Mouse (Mus musculus) spleen, adult 2 months (tissue): ENCODE data around the gene Otor. TPM values are rescaled to one million over a fixed set of nuclear protein-coding genes. Genes with fewer than 3 reads are reported as not detected.

ENCODE experiments used
- DNase-seq, 2 experiments: peaks; one replicate each; pipeline versions ENCODE4 v3.0.0 to v3.0.0-alpha.2; 2012 to 2021; ENCODE audit warnings: low spot score in 2 of 2, low read depth in 1 of 2
- H3K27ac ChIP-seq: fragments of 200-500 bp; 2 replicates; pipeline ENCODE4 v1.5.1; 2012; ENCODE audit warnings: low read length, inconsistent platforms; ENCODE audit not compliant: insufficient read depth
- H3K27me3 ChIP-seq: fragments of 200-500 bp; 2 replicates; pipeline ENCODE4 v1.6.1; 2012; ENCODE audit warnings: mild to moderate bottlenecking, moderate library complexity, low read length, inconsistent platforms; ENCODE audit not compliant: control insufficient read depth, insufficient read depth
- H3K36me3 ChIP-seq: fragments of 200-500 bp; 2 replicates; pipeline ENCODE4 v1.6.1; 2012; ENCODE audit warnings: mild to moderate bottlenecking, low read length, inconsistent platforms; ENCODE audit not compliant: control insufficient read depth, insufficient read depth
- H3K4me1 ChIP-seq: fragments of 200-500 bp; 2 replicates; pipeline ENCODE4 v1.6.1; 2011; ENCODE audit warnings: inconsistent platforms; ENCODE audit not compliant: control insufficient read depth, insufficient read depth, insufficient read length
- H3K4me3 ChIP-seq: fragments of 200-500 bp; 2 replicates; pipeline ENCODE4 v1.5.1; 2011; ENCODE audit warnings: mild to moderate bottlenecking, inconsistent platforms; ENCODE audit not compliant: insufficient read depth, insufficient read length; ENCODE audit errors: extremely low read depth
- CTCF ChIP-seq: fragments of 200-500 bp; IDR thresholded peaks from 2 replicates; pipeline ENCODE4 v1.5.1; 2011; ENCODE audit warnings: mild to moderate bottlenecking, inconsistent platforms; ENCODE audit not compliant: insufficient read depth, insufficient read length, insufficient replicate concordance; ENCODE audit errors: extremely low read depth
- POLR2A ChIP-seq: fragments of 200-500 bp; IDR thresholded peaks from 2 replicates; pipeline ENCODE4 v1.6.1; 2011; ENCODE audit warnings: low read depth, low read length, inconsistent platforms
- WGBS: fragments of 180-500 bp; shearing (Covaris S2); methylation state at CpG from one replicate; pipeline ENCODE4 v1.1.7; 2018; 5-methylcytosine and 5-hydroxymethylcytosine counted together
- polyA plus RNA-seq: library from polyadenylated mRNA; depleted of rRNA; stranded (reverse); fragments of >200 nt; gene quantifications from 2 replicates; pipeline ENCODE4 v1.2.3, GENCODE M21; 2012; rRNA removed

The Otor gene
- not detected in 2 replicates for polyA plus RNA-seq

DNA sequence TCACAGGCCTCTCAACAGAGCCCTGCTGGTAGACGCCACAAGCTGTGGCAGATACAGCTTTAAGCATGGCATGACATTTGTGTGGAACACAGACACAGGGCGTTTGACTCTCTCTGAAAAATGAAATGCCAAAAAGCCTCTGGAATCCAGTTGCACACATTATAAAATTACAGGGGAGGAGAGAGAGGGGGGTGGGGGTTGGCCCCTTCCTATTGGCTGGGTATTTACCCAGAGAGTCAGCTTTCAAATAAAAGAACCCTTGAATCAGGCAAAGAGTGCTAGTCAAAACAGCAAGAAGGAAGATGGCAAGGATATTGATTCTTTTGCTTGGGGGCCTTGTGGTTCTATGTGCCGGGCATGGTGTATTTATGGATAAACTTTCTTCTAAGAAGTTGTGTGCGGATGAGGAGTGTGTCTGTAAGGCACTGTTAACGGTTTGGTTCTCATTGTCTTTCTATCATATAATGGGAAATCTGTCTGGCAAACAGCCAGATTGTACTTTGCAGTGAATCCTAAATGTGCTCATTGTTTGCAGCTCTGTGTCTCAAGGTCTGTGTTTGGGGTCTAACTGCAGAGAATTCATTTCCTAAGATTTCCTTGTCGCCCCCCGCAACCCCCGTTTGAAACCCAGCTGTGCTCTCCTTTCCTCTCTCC is at the start of gene Otor:
Gene Otor, plus strand, starts transcription at position 276 of the 654 bp plus-strand sequence.
- H3K4me1 ChIP-seq = no peaks in the 10 kb centered on the region
- no peak within 1 kb of the TSS for H3K27ac ChIP-seq
- H3K36me3 ChIP-seq = no peaks in the 10 kb centered on the region
- no peak within 1 kb of the TSS for H3K4me3 ChIP-seq
- H3K27me3 ChIP-seq = no peaks in the 10 kb centered on the region
- DNase-seq = no peak
- no peak for TF ChIP-seq POLR2A
- TF ChIP-seq CTCF = no peak
- 86% methylated on average over 8 of the region's 8 CpGs for WGBS

- Histone ChIP-seq H3K27ac (no peak overlapping the region), H3K36me3 (no peaks in the 10 kb centered on the region), H3K4me1 (no peaks in the 10 kb centered on the region), H3K27me3 (no peaks in the 10 kb centered on the region), H3K4me3 (no peak overlapping the region)
- WGBS = 90% methylated on average over 1 of the region's 1 CpGs
- TF ChIP-seq CTCF (no peak), POLR2A (no peak)
- no peak for DNase-seq
Observed at GRCm38 (mm10) chr2:143031283-143031682, 47.0 kb upstream of the Otor start.

GRCm38 (mm10) chr2:143032378-143033255 is 45.7 kb upstream of the Otor start:
- no peak overlapping the region for H3K27ac ChIP-seq
- H3K36me3 ChIP-seq = no peaks in the 10 kb centered on the region
- 79% methylated on average over 10 of the region's 10 CpGs for WGBS
- TF ChIP-seq CTCF (no peak), POLR2A (no peak)
- H3K27me3 ChIP-seq = no peaks in the 10 kb centered on the region
- no peak overlapping the region for H3K4me3 ChIP-seq
- no peaks in the 10 kb centered on the region for H3K4me1 ChIP-seq
- no peak for DNase-seq

DNA sequence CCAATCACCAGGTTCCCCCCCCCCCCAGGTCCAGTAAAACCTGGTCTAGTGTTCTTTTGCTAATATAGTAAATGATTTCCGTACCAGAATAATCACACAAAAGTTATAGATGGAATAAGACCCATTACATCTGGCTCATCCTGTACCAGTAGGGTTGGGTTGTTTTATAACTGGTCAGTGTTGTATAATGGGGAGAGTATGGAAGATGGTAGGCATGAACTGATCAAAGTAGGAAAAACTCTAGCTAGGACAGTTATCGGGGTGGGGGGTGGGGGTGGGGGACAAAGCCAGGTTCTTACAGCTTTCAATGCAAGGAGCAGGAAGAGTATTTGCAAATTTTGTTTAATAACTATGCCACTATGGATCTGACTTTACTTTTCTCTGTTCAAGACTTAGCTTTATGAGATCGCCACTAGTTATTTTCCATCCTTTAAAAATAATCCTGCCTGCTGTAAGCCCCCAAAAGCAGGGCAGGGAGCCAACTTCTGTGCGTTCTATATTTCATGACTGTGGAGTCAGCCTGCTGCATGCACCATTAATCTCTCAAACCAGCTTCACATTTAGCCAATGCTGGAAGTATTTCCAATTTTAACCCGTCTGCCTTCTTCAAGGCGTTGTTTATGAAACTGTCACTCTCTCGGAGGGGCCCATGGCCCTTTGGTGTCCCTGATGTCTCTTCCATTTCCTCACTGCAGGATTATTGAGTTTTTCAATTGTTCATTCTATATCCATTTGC is 43.8 kb upstream of the Otor start:
- 82% methylated on average over 7 of the region's 7 CpGs for WGBS
- no peaks in the 10 kb centered on the region for H3K36me3 ChIP-seq
- H3K27me3 ChIP-seq = no peaks in the 10 kb centered on the region
- no peak for DNase-seq
- no peak overlapping the region for H3K4me3 ChIP-seq
- TF ChIP-seq CTCF (no peak), POLR2A (no peak)
- H3K27ac ChIP-seq = no peak overlapping the region
- no peaks in the 10 kb centered on the region for H3K4me1 ChIP-seq

GRCm38 (mm10) chr2:143035086-143035593 is 43.1 kb upstream of the Otor start:
- no peak for DNase-seq
- Histone ChIP-seq H3K27me3 (no peaks in the 10 kb centered on the region), H3K27ac (no peak overlapping the region), H3K36me3 (no peaks in the 10 kb centered on the region), H3K4me3 (no peak overlapping the region), H3K4me1 (no peaks in the 10 kb centered on the region)
- TF ChIP-seq POLR2A = no peak
- no peak for TF ChIP-seq CTCF
- 70% methylated on average over 10 of the region's 10 CpGs for WGBS

- WGBS = 77% methylated on average over 1 of the region's 1 CpGs
Observed at GRCm38 (mm10) chr2:143041596-143041995, 36.7 kb upstream of the Otor start.

More at GRCm38 (mm10) chr2:143041596-143041995, 36.7 kb upstream of the Otor start:
- H3K27me3 ChIP-seq = no peaks in the 10 kb centered on the region
- no peak for DNase-seq
- H3K36me3 ChIP-seq = no peaks in the 10 kb centered on the region
- H3K27ac ChIP-seq = no peak overlapping the region
- H3K4me1 ChIP-seq = no peaks in the 10 kb centered on the region
- TF ChIP-seq CTCF (no peak), POLR2A (no peak)
- H3K4me3 ChIP-seq = no peak overlapping the region
